Mouse (Mus musculus) gastrocnemius, adult 8-10 months (tissue): ENCODE measurements around the gene Plch2. TPM values are rescaled to one million over a fixed set of nuclear protein-coding genes. Genes with fewer than 3 reads are reported as not detected.

Experiments
- total RNA-seq, 4 experiments: library from RNA; stranded (reverse); gene quantifications; 2 replicates each; pipeline ENCODE4 v1.2.4; 2022

The Plch2 gene
- total RNA-seq, 4 experiments from 2014 or later: 0.13 to 0.73 (median 0.15) TPM; not detected in 1

Other genes with a start within 250 kb of the Plch2 start
- gene Ttc34, start 219.3 kb downstream of the Plch2 start, total RNA-seq: not detected
- not detected for gene Mmel1, start 187.2 kb downstream of the Plch2 start, total RNA-seq
- gene Fam213b, start 157.6 kb downstream of the Plch2 start, total RNA-seq: 10 to 100 TPM; 84.8 to 99.7 (median 97.8) TPM
- gene Tnfrsf14, start 128.2 kb downstream of the Plch2 start, total RNA-seq: 1 to 10 TPM; 1.2 to 3.5 (median 1.9) TPM
- not detected for gene Hes5, start 95.9 kb downstream of the Plch2 start, total RNA-seq
- 10 to 100 TPM; 28.2 to 31.7 (median 31.5) TPM for gene Pank4, start 92.7 kb downstream of the Plch2 start, total RNA-seq
- 10 to 100 TPM; 10.4 to 12.4 (median 11.4) TPM for gene Pex10, start 10.2 kb upstream of the Plch2 start, total RNA-seq
- gene Rer1, start 29.6 kb upstream of the Plch2 start, total RNA-seq: 10 to 100 TPM; 52.2 to 64.6 (median 59.8) TPM
- 1 to 10 TPM; 1.2 to 2.1 (median 1.4) TPM for gene Morn1, start 29.8 kb upstream of the Plch2 start, total RNA-seq
- 10 to 100 TPM; 25.8 to 29.6 (median 28.3) TPM for gene Ski, start 165.8 kb upstream of the Plch2 start, total RNA-seq
- 1 to 10 TPM; 3.6 to 6.8 (median 5.0) TPM for gene Faap20, start 193.0 kb upstream of the Plch2 start, total RNA-seq